Mouse (Mus musculus) layer of hippocampus, postnatal 10 days (tissue): Measurements from ENCODE around the gene Atp5j2. TPM values are rescaled to one million over a fixed set of nuclear protein-coding genes. Genes with fewer than 3 reads are reported as not detected.

ENCODE experiments used
- total RNA-seq, 2 experiments: library from RNA; stranded (reverse); gene quantifications; 2 replicates each; pipeline ENCODE4 v1.2.3; 2021

Atp5j2 gene
- total RNA-seq, 2 experiments from 2014 or later: 318 to 327 TPM

Other genes starting within 250 kb of the Atp5j2 start
- 10 to 100 TPM; 41.9 to 42.3 TPM for gene Smurf1, start 226.2 kb downstream of the Atp5j2 start, total RNA-seq
- gene Gm4871, start 159.3 kb downstream of the Atp5j2 start, total RNA-seq: not detected
- not detected for gene 1700018F24Rik, start 149.1 kb downstream of the Atp5j2 start, total RNA-seq
- 100 to 1,000 TPM; 199 to 202 TPM for gene Arpc1a, start 108.2 kb downstream of the Atp5j2 start, total RNA-seq
- not detected for gene Kpna7, start 108.0 kb downstream of the Atp5j2 start, total RNA-seq
- 10 to 100 TPM; 25.5 to 39.0 TPM for gene Arpc1b, start 77.8 kb downstream of the Atp5j2 start, total RNA-seq
- 100 to 1,000 TPM; 139 to 140 TPM for gene Pdap1, start 51.8 kb downstream of the Atp5j2 start, total RNA-seq
- 10 to 100 TPM; 80.5 to 85.9 TPM for gene Bud31, start 51.7 kb downstream of the Atp5j2 start, total RNA-seq
- 10 to 100 TPM; 13.7 to 15.0 TPM for gene Ptcd1, start 25.0 kb downstream of the Atp5j2 start, total RNA-seq
- gene Cpsf4, start 24.8 kb downstream of the Atp5j2 start, total RNA-seq: 10 to 100 TPM; 29.7 to 30.5 TPM
- gene Zkscan14, start 9.8 kb upstream of the Atp5j2 start, total RNA-seq: 1 to 10 TPM; 9.4 to 9.9 TPM
- 10 to 100 TPM; 14.3 to 14.8 TPM for gene Zkscan5, start 12.5 kb upstream of the Atp5j2 start, total RNA-seq
- gene Zfp655, start 39.7 kb upstream of the Atp5j2 start, total RNA-seq: 10 to 100 TPM; 24.5 to 25.4 TPM
- gene Zscan25, start 88.4 kb upstream of the Atp5j2 start, total RNA-seq: 10 to 100 TPM; 14.7 to 17.5 TPM
- under 1 TPM in 1 of 2 experiments, not detected in 1; 0.29 TPM for gene Cyp3a57, start 153.2 kb upstream of the Atp5j2 start, total RNA-seq